Mouse (Mus musculus) forebrain, embryonic 16.5 days (tissue): ENCODE measurements around the gene Aurkaip1. TPM values are rescaled to one million over a fixed set of nuclear protein-coding genes. Genes with fewer than 3 reads are reported as not detected.

Source experiments
- ATAC-seq: fragments of 200-750 bp; cut with Nextera tagmentation; 2 replicates; pipeline ENCODE4 v1.8.0; 2017; ENCODE audit warnings: mild to moderate bottlenecking, moderate library complexity
- H3K27ac ChIP-seq: fragments of 300-500 bp; sonication (generic); 2 replicates; pipeline ENCODE4 v1.5.1; 2014; ENCODE audit warnings: low read length, control low read depth
- H3K27me3 ChIP-seq: fragments of 300-500 bp; sonication (generic); replicated peaks from 2 replicates; pipeline ENCODE4 v1.6.1; 2014; ENCODE audit warnings: low read length; ENCODE audit not compliant: control insufficient read depth, insufficient read depth
- H3K36me3 ChIP-seq: fragments of 300-500 bp; sonication (generic); 2 replicates; pipeline ENCODE4 v1.6.1; 2014; ENCODE audit not compliant: control insufficient read depth, insufficient read depth
- H3K4me1 ChIP-seq: fragments of 300-500 bp; sonication (generic); replicated peaks from 2 replicates; pipeline ENCODE4 v1.6.1; 2014; ENCODE audit warnings: low read length; ENCODE audit not compliant: control insufficient read depth, insufficient read depth
- H3K4me2 ChIP-seq: fragments of 300-500 bp; sonication (generic); 2 replicates; pipeline ENCODE4 v1.6.1; 2014; ENCODE audit warnings: mild to moderate bottlenecking, low read length, control low read depth
- H3K4me3 ChIP-seq: fragments of 300-500 bp; sonication (generic); replicated peaks from 2 replicates; pipeline ENCODE4 v1.5.1; 2014; ENCODE audit warnings: mild to moderate bottlenecking, low read length, control low read depth
- H3K9ac ChIP-seq: fragments of 300-500 bp; sonication (generic); replicated peaks from 2 replicates; pipeline ENCODE4 v1.6.1; 2014; ENCODE audit warnings: low read depth, low read length, control low read depth
- H3K9me3 ChIP-seq: fragments of 300-500 bp; sonication (generic); 2 replicates; pipeline ENCODE4 v1.6.1; 2016; ENCODE audit warnings: low read length; ENCODE audit not compliant: control insufficient read depth
- WGBS: fragments of 180-500 bp; shearing (Covaris S2); extraction: QIAGEN DNeasy Blood & Tissue Kit; methylation state at CpG from one replicate; pipeline ENCODE4 v1.1.7; 2014; 5-methylcytosine and 5-hydroxymethylcytosine counted together
- polyA plus RNA-seq: library from polyadenylated mRNA; unstranded; fragments of >200 nt; fragmentation: Nextera tagmentation; extraction: Ambion mirVana; gene quantifications from 2 replicates; pipeline ENCODE4 v1.2.1, GENCODE M21; 2015

Aurkaip1 gene
- polyA plus RNA-seq, 1 experiment from 2014 or later: 121 TPM

GRCm38 (mm10) chr4:155817533-155817932 is 13.5 kb upstream of the Aurkaip1 start:
- Histone ChIP-seq H3K4me2 (no peak overlapping the region), H3K9me3 (no peaks in the 10 kb centered on the region), H3K36me3 (peaks cover 60% of the 10 kb centered on the region), H3K27ac (no peak overlapping the region), H3K4me3 (no peak overlapping the region), H3K4me1 (peaks cover 17% of the 10 kb centered on the region), H3K9ac (no peak overlapping the region), H3K27me3 (no peaks in the 10 kb centered on the region)
- 71% methylated on average over 4 of the region's 4 CpGs for WGBS
- no peak for ATAC-seq

- H3K27me3 ChIP-seq: no peaks in the 10 kb centered on the region
- H3K27ac ChIP-seq: no peak overlapping the region
- H3K9ac ChIP-seq: no peak overlapping the region
- no peak for ATAC-seq
- no peaks in the 10 kb centered on the region for H3K9me3 ChIP-seq
- 76% methylated on average over 7 of the region's 7 CpGs for WGBS
- H3K36me3 ChIP-seq: peaks cover 75% of the 10 kb centered on the region
- no peaks in the 10 kb centered on the region for H3K4me1 ChIP-seq
- H3K4me3 ChIP-seq: no peak overlapping the region
- no peak overlapping the region for H3K4me2 ChIP-seq
Observed at GRCm38 (mm10) chr4:155821025-155821424, 10.0 kb upstream of the Aurkaip1 start.

GRCm38 (mm10) chr4:155823443-155823842 is 7.6 kb upstream of the Aurkaip1 start:
- Histone ChIP-seq H3K9me3 (no peaks in the 10 kb centered on the region), H3K4me3 (no peak overlapping the region), H3K27me3 (no peaks in the 10 kb centered on the region), H3K27ac (no peak overlapping the region), H3K36me3 (peaks cover 63% of the 10 kb centered on the region), H3K9ac (no peak overlapping the region), H3K4me1 (no peaks in the 10 kb centered on the region), H3K4me2 (no peak overlapping the region)
- 97% methylated on average over 16 of the region's 16 CpGs for WGBS
- no peak for ATAC-seq

GRCm38 (mm10) chr4:155829866-155830265 is 1.2 kb upstream of the Aurkaip1 start:
- H3K4me3 ChIP-seq: no peak overlapping the region
- no peak for ATAC-seq
- no peak overlapping the region for H3K4me2 ChIP-seq
- H3K9ac ChIP-seq: no peak overlapping the region
- H3K9me3 ChIP-seq: no peaks in the 10 kb centered on the region
- WGBS: 95% methylated on average over 4 of the region's 4 CpGs
- peaks cover 24% of the 10 kb centered on the region for H3K4me1 ChIP-seq
- H3K36me3 ChIP-seq: peaks cover 15% of the 10 kb centered on the region
- H3K27me3 ChIP-seq: no peaks in the 10 kb centered on the region
- H3K27ac ChIP-seq: no peak overlapping the region

- Histone ChIP-seq H3K4me1 (peaks cover 24% of the 10 kb centered on the region), H3K36me3 (peaks cover 9% of the 10 kb centered on the region; the same call in 1 of the 2 replicates), H3K9me3 (no peaks in the 10 kb centered on the region), H3K4me3 (peak overlapping the region; percentile 78), H3K9ac (no peak overlapping the region; the same call in 1 of the 2 replicates), H3K27me3 (no peaks in the 10 kb centered on the region), H3K4me2 (peak overlapping the region; percentile 93), H3K27ac (0 out of 2 replicates have a peak overlapping the region, but pooled peaks have one; percentile 6)
- no peak for ATAC-seq
- 55% methylated on average over 8 of the region's 8 CpGs for WGBS
Observed at GRCm38 (mm10) chr4:155830596-155830995, 476 bp upstream of the Aurkaip1 start.

- Histone ChIP-seq H3K27ac (peak overlapping the region; percentile 87), H3K9ac (peak overlapping the region; percentile 86), H3K36me3 (peaks cover 7% of the 10 kb centered on the region; the same call in 1 of the 2 replicates), H3K4me1 (peaks cover 24% of the 10 kb centered on the region), H3K27me3 (no peaks in the 10 kb centered on the region), H3K9me3 (no peaks in the 10 kb centered on the region), H3K4me2 (peak overlapping the region; percentile 93), H3K4me3 (peak overlapping the region; percentile 78)
- under 1% methylated on average over 25 of the region's 25 CpGs for WGBS
- no peak; the same call in 1 of the 2 replicates for ATAC-seq
Observed at GRCm38 (mm10) chr4:155831831-155832230, 759 bp downstream of the Aurkaip1 start.

GRCm38 (mm10) chr4:155832321-155832720 is 1.2 kb downstream of the Aurkaip1 start:
- Histone ChIP-seq H3K4me1 (peaks cover 24% of the 10 kb centered on the region), H3K36me3 (peaks cover 3% of the 10 kb centered on the region; the same call in 1 of the 2 replicates), H3K27me3 (no peaks in the 10 kb centered on the region), H3K4me3 (peak overlapping the region; percentile 78), H3K4me2 (peak overlapping the region; percentile 93), H3K9me3 (no peaks in the 10 kb centered on the region), H3K9ac (peak overlapping the region; percentile 86), H3K27ac (no peak overlapping the region)
- ATAC-seq: no peak
- WGBS: 55% methylated on average over 10 of the region's 10 CpGs

GRCm38 (mm10) chr4:155833234-155833633 is 2.2 kb downstream of the Aurkaip1 start:
- H3K9ac ChIP-seq: no peak overlapping the region

GRCm38 (mm10) chr4:155833836-155834235 is 2.8 kb downstream of the Aurkaip1 start:
- no peak for ATAC-seq
- Histone ChIP-seq H3K27me3 (no peaks in the 10 kb centered on the region), H3K4me2 (no peak overlapping the region), H3K4me1 (peaks cover 24% of the 10 kb centered on the region), H3K27ac (peak overlapping the region; percentile 16; the same call in 1 of the 2 replicates), H3K36me3 (no peaks in the 10 kb centered on the region; the same call in 1 of the 2 replicates), H3K9me3 (no peaks in the 10 kb centered on the region), H3K4me3 (no peak overlapping the region), H3K9ac (no peak overlapping the region)
- 35% methylated on average over 2 of the region's 2 CpGs for WGBS

More at GRCm38 (mm10) chr4:155833234-155833633, 2.2 kb downstream of the Aurkaip1 start:
- Histone ChIP-seq H3K4me1 (peaks cover 24% of the 10 kb centered on the region), H3K4me3 (no peak overlapping the region), H3K27me3 (no peaks in the 10 kb centered on the region), H3K4me2 (no peak overlapping the region), H3K36me3 (no peaks in the 10 kb centered on the region; the same call in 1 of the 2 replicates), H3K27ac (no peak overlapping the region), H3K9me3 (no peaks in the 10 kb centered on the region)
- 86% methylated on average over 4 of the region's 4 CpGs for WGBS
- ATAC-seq: no peak
